Comparison of ENCODE assay signal across 15 mouse cellular contexts in the genomic region with DNA sequence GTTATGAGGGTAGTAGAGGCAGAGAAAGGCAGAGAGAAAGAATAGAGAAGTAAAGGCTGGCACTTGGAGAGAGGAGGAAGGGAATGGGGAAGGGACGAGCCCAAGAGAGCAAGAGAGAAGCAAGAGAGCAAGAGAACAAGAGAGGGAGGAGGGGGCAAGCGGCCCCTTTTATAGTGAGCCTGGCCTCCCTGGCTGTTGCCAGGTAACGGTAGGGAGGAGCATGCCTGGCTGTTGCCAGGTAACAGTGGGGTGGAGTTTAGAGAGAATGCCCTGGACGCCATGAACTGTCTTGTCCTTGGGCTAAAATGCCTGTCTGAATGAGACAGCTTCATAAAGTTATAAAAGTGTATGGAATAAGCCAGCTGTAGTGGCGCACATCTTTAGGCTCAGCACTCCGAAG. TPM values are rescaled to one million over a fixed set of nuclear protein-coding genes. Genes with fewer than 3 reads are reported as not detected.
DNase-seq lines count a peak whose midpoint lies in the region; ATAC-seq and TF ChIP-seq lines count a peak whose summit lies in the region.
"Had no signal": no experiment of that assay in that cellular context is flagged by ENCODE, and none has a peak within 500 bp of the region (broad histone marks: within the 10 kb centered on the region; RNA-seq: fewer than 3 reads in every experiment).

No protein-coding gene starts in this region.

- no peak overlapping the region for H3K4me3 ChIP-seq in forebrain, embryonic 11.5 days (ENCODE audit: low read depth, low read length)
- H3K4me3 ChIP-seq in forebrain, postnatal 0 days (ENCODE audit: low read depth, low read length), result no peak overlapping the region
- no peak overlapping the region for H3K4me3 ChIP-seq in hindbrain, embryonic 12.5 days
- H3K4me3 ChIP-seq in midbrain, embryonic 15.5 days, result no peak overlapping the region
- no peak overlapping the region for H3K4me3 ChIP-seq in kidney, embryonic 16.5 days (ENCODE audit: low read length)

- no peaks in the 10 kb centered on the region for H3K36me3 ChIP-seq in forebrain, embryonic 11.5 days (ENCODE audit: control insufficient read depth, insufficient read depth, low read length)
- H3K36me3 ChIP-seq in forebrain, postnatal 0 days (ENCODE audit: insufficient read depth), result no peaks in the 10 kb centered on the region
- H3K36me3 ChIP-seq in hindbrain, embryonic 12.5 days, result no peaks in the 10 kb centered on the region
- no peaks in the 10 kb centered on the region for H3K36me3 ChIP-seq in midbrain, embryonic 15.5 days (replicated peaks)
- H3K36me3 ChIP-seq in kidney, embryonic 16.5 days (ENCODE audit: insufficient read depth, low read length), result no peaks in the 10 kb centered on the region

- H3K27me3 ChIP-seq in forebrain, embryonic 11.5 days (ENCODE audit: control insufficient read depth, insufficient read depth, low read length), result no peaks in the 10 kb centered on the region
- H3K27me3 ChIP-seq in forebrain, postnatal 0 days (ENCODE audit: insufficient read depth, low read length), result no peaks in the 10 kb centered on the region
- no peaks in the 10 kb centered on the region for H3K27me3 ChIP-seq in hindbrain, embryonic 12.5 days
- no peaks in the 10 kb centered on the region for H3K27me3 ChIP-seq in midbrain, embryonic 15.5 days (replicated peaks)
- no peaks in the 10 kb centered on the region for H3K27me3 ChIP-seq in kidney, embryonic 16.5 days (ENCODE audit: insufficient read depth, low read length)

- peak; percentile 72 for ATAC-seq in forebrain, embryonic 11.5 days (replicated peaks; ENCODE audit: low FRiP score)
- ATAC-seq in forebrain, postnatal 0 days, result no peak; the same call in 1 of the 2 replicates
- peak; percentile 63 for ATAC-seq in hindbrain, embryonic 12.5 days (ENCODE audit: low FRiP score)
- ATAC-seq in midbrain, embryonic 15.5 days (replicated peaks), result peak; percentile 73; the same call in 1 of the 2 replicates
- ATAC-seq in kidney, embryonic 16.5 days (ENCODE audit: low FRiP score, low TSS enrichment), result no peak

- TF ChIP-seq CTCF in forebrain, postnatal 0 days (IDR thresholded peaks at IDR 0.05; ENCODE audit: low read depth), result no peak

- no peak overlapping the region for H3K9ac ChIP-seq in forebrain, embryonic 11.5 days (ENCODE audit: low read length)
- no peak overlapping the region for H3K9ac ChIP-seq in forebrain, postnatal 0 days
- no peak overlapping the region for H3K9ac ChIP-seq in hindbrain, embryonic 12.5 days
- no peak overlapping the region for H3K9ac ChIP-seq in midbrain, embryonic 15.5 days
- no peak overlapping the region for H3K9ac ChIP-seq in kidney, embryonic 16.5 days (replicated peaks; ENCODE audit: low read length)

- 52% methylated on average over 6 of the region's 6 CpGs for WGBS in forebrain, embryonic 11.5 days
- 48% methylated on average over 6 of the region's 6 CpGs for WGBS in forebrain, postnatal 0 days
- 34% methylated on average over 6 of the region's 6 CpGs for WGBS in hindbrain, embryonic 12.5 days
- 23% methylated on average over 6 of the region's 6 CpGs for WGBS in midbrain, embryonic 15.5 days
- 65% methylated on average over 6 of the region's 6 CpGs for WGBS in kidney, embryonic 16.5 days

- H3K4me2 ChIP-seq in forebrain, embryonic 11.5 days (ENCODE audit: low read depth, low read length, severe bottlenecking), result no peak overlapping the region
- no peak overlapping the region for H3K4me2 ChIP-seq in forebrain, postnatal 0 days (ENCODE audit: low read depth)
- no peak overlapping the region for H3K4me2 ChIP-seq in hindbrain, embryonic 12.5 days (replicated peaks)
- H3K4me2 ChIP-seq in midbrain, embryonic 15.5 days, result no peak overlapping the region
- H3K4me2 ChIP-seq in kidney, embryonic 16.5 days (replicated peaks; ENCODE audit: low read depth, low read length), result no peak overlapping the region

- H3K27ac ChIP-seq in forebrain, embryonic 11.5 days (ENCODE audit: low read depth, low read length), result no peak overlapping the region
- H3K27ac ChIP-seq in forebrain, postnatal 0 days (ENCODE audit: low read depth, low read length), result no peak overlapping the region
- no peak overlapping the region for H3K27ac ChIP-seq in hindbrain, embryonic 12.5 days
- H3K27ac ChIP-seq in midbrain, embryonic 15.5 days, result no peak overlapping the region
- H3K27ac ChIP-seq in kidney, embryonic 16.5 days (ENCODE audit: low read length), result no peak overlapping the region

- DNase-seq in forebrain, embryonic 11.5 days (ENCODE audit: low spot score), result peak; percentile 57
- DNase-seq in forebrain, postnatal 0 days, result no peak
- peak; percentile 93 for DNase-seq in ZHBTc4 (ENCODE audit: low read depth, low spot score)
- no peak for DNase-seq in right cerebral cortex, adult 18-20 months
- no peak for DNase-seq in heart, postnatal 25 days (ENCODE audit: low spot score)
- DNase-seq: cerebellum, adult 11-12 months; heart, adult 18-20 months; heart, postnatal 10 days; kidney, adult 18-20 months; lung, adult 2 months; right cerebral cortex, postnatal 14 days; thymus, adult 18-20 months had no signal

- no peaks in the 10 kb centered on the region for H3K4me1 ChIP-seq in forebrain, embryonic 11.5 days (replicated peaks; ENCODE audit: control insufficient read depth, insufficient read depth, low read length)
- H3K4me1 ChIP-seq in forebrain, postnatal 0 days (ENCODE audit: insufficient read depth), result no peaks in the 10 kb centered on the region
- H3K4me1 ChIP-seq in hindbrain, embryonic 12.5 days, result peaks cover 5% of the 10 kb centered on the region; the same call in 1 of the 2 replicates
- H3K4me1 ChIP-seq in midbrain, embryonic 15.5 days, result no peaks in the 10 kb centered on the region
- peaks cover 3% of the 10 kb centered on the region; the same call in 1 of the 2 replicates for H3K4me1 ChIP-seq in kidney, embryonic 16.5 days (ENCODE audit: insufficient read depth, low read length)

- intact Hi-C loops in heart, postnatal 25 days (cut with DNase I), result no loop called here

- no peaks in the 10 kb centered on the region for H3K9me3 ChIP-seq in forebrain, embryonic 11.5 days (ENCODE audit: control insufficient read depth, low read length)
- H3K9me3 ChIP-seq in forebrain, postnatal 0 days (ENCODE audit: low read length), result no peaks in the 10 kb centered on the region
- no peaks in the 10 kb centered on the region for H3K9me3 ChIP-seq in hindbrain, embryonic 12.5 days (replicated peaks)
- no peaks in the 10 kb centered on the region for H3K9me3 ChIP-seq in midbrain, embryonic 15.5 days
- H3K9me3 ChIP-seq in kidney, embryonic 16.5 days (ENCODE audit: low read length), result no peaks in the 10 kb centered on the region

RNA-seq across cellular contexts. Expression of a gene that starts 34.8 kb away (rescaled TPM):
- polyA plus RNA-seq in forebrain, embryonic 11.5 days (2014; fragmentation: Nextera tagmentation; extraction: Ambion mirVana), result 41.8 and 42.5 TPM in 2 replicates
- total RNA-seq in forebrain, postnatal 0 days (2014; rRNA removed), result 206 and 214 TPM in 2 replicates
- 14.1 and 21.9 TPM in 2 replicates for polyA plus RNA-seq in forebrain, postnatal 0 days (2015; fragmentation: Nextera tagmentation; extraction: Ambion mirVana)
- polyA plus RNA-seq in hindbrain, embryonic 12.5 days (2016; fragmentation: Nextera tagmentation; extraction: Ambion mirVana), result 48.5 and 51.2 TPM in 2 replicates
- 40.4 and 42.9 TPM in 2 replicates for polyA plus RNA-seq in midbrain, embryonic 15.5 days (2015; fragmentation: Nextera tagmentation; extraction: Ambion mirVana)
- 24.3 and 27.8 TPM in 2 replicates for polyA plus RNA-seq in kidney, embryonic 16.5 days (2015; fragmentation: Nextera tagmentation; extraction: Ambion mirVana)
- 10 to 100 TPM; 42.9 to 43.7 TPM for total RNA-seq in heart, postnatal 25 days (2021)

Comparison
In these comparisons a context has a peak if more than half of its experiments do, and no peak if none do; other contexts are left out.
1. ATAC-seq: peak in forebrain, embryonic 11.5 days (single experiment), hindbrain, embryonic 12.5 days (single experiment) and midbrain, embryonic 15.5 days (single experiment); none in forebrain, postnatal 0 days (single experiment) and kidney, embryonic 16.5 days (single experiment).
2. DNase-seq: peak in forebrain, embryonic 11.5 days (single experiment) and ZHBTc4 (single experiment); none in forebrain, postnatal 0 days (single experiment), right cerebral cortex, adult 18-20 months (single experiment) and heart, postnatal 25 days (single experiment).